ENCODE assay signal across 8 mouse cellular contexts in genomic region chr13:45508495-45508894, GRCm38 (mm10). TPM values are rescaled to one million over a fixed set of nuclear protein-coding genes. Genes with fewer than 3 reads are reported as not detected.
A peak's percentile ranks its signal among the peaks of the same experiment; 100 is the strongest.
DNase-seq lines count a peak whose midpoint lies in the region; ATAC-seq and TF ChIP-seq lines count a peak whose summit lies in the region.

No protein-coding gene starts in this region.

- peak overlapping the region; percentile 44 for H3K4me3 ChIP-seq in bone marrow, adult 2 months (replicated peaks; ENCODE audit: control insufficient read depth, low read depth, low read length)
- H3K4me3 ChIP-seq in embryonic fibroblast, embryonic 13.5 days (ENCODE audit: insufficient read depth, low read length), result peak overlapping the region; percentile 77
- peak overlapping the region; percentile 81 for H3K4me3 ChIP-seq in heart, embryonic 13.5 days
- peak overlapping the region; percentile 63 for H3K4me3 ChIP-seq in kidney, postnatal 0 days (replicated peaks; ENCODE audit: low read depth, low read length)
- 0 out of 2 replicates have a peak overlapping the region, but pooled peaks have one; percentile 13 for H3K4me3 ChIP-seq in liver, adult 2 months (ENCODE audit: insufficient read depth, low read depth, low read length)
- peak overlapping the region; percentile 44 for H3K4me3 ChIP-seq in neural tube, embryonic 12.5 days

- no peak for TF ChIP-seq POLR2A in bone marrow, adult 2 months (IDR thresholded peaks at IDR 0.05; ENCODE audit: borderline replicate concordance, control insufficient read depth, low read depth, low read length)
- TF ChIP-seq POLR2A in embryonic fibroblast, embryonic 13.5 days (IDR thresholded peaks at IDR 0.05; ENCODE audit: low read depth, low read length), result peak; percentile 35; the same call in 1 of the 2 replicates
- no peak for TF ChIP-seq POLR2A in liver, adult 2 months (IDR thresholded peaks at IDR 0.05; ENCODE audit: extremely low read depth, insufficient read depth, low read length)

- H3K9me3 ChIP-seq in heart, embryonic 13.5 days, result peaks cover 4% of the 10 kb centered on the region; the same call in 1 of the 2 replicates
- H3K9me3 ChIP-seq in kidney, postnatal 0 days (replicated peaks; ENCODE audit: low read length), result no peaks in the 10 kb centered on the region
- no peaks in the 10 kb centered on the region for H3K9me3 ChIP-seq in neural tube, embryonic 12.5 days

- H3K27me3 ChIP-seq in heart, embryonic 13.5 days (replicated peaks), result no peaks in the 10 kb centered on the region
- no peaks in the 10 kb centered on the region for H3K27me3 ChIP-seq in kidney, postnatal 0 days (ENCODE audit: insufficient read depth, low read length)
- peaks cover 3% of the 10 kb centered on the region; the same call in 1 of the 2 replicates for H3K27me3 ChIP-seq in liver, adult 2 months (ENCODE audit: control insufficient read depth, insufficient read depth, low read length)
- H3K27me3 ChIP-seq in neural tube, embryonic 12.5 days (replicated peaks), result peaks cover 5% of the 10 kb centered on the region; the same call in 1 of the 2 replicates

- H3K4me1 ChIP-seq in bone marrow, adult 2 months (ENCODE audit: control insufficient read depth, insufficient read depth, low read length), result peaks cover 5% of the 10 kb centered on the region; the same call in 1 of the 2 replicates
- peaks cover 9% of the 10 kb centered on the region for H3K4me1 ChIP-seq in embryonic fibroblast, embryonic 13.5 days (ENCODE audit: control insufficient read depth, insufficient read depth, low read length)
- H3K4me1 ChIP-seq in heart, embryonic 13.5 days, result peaks cover 53% of the 10 kb centered on the region
- H3K4me1 ChIP-seq in kidney, postnatal 0 days (replicated peaks; ENCODE audit: insufficient read depth, low read length), result peaks cover 27% of the 10 kb centered on the region
- H3K4me1 ChIP-seq in liver, adult 2 months (ENCODE audit: control insufficient read depth, insufficient read depth, low read length), result peaks cover 3% of the 10 kb centered on the region; the same call in 1 of the 2 replicates
- H3K4me1 ChIP-seq in neural tube, embryonic 12.5 days, result peaks cover 14% of the 10 kb centered on the region

- TF ChIP-seq CTCF in bone marrow, adult 2 months (IDR thresholded peaks at IDR 0.05; ENCODE audit: control insufficient read depth, insufficient read depth, low read length), result no peak
- TF ChIP-seq CTCF in embryonic fibroblast, embryonic 13.5 days (IDR thresholded peaks at IDR 0.05; ENCODE audit: borderline replicate concordance, insufficient read depth, low read length), result no peak
- TF ChIP-seq CTCF in kidney, postnatal 0 days (IDR thresholded peaks at IDR 0.05; ENCODE audit: low read depth), result peak; percentile 44; the same call in 1 of the 2 replicates
- TF ChIP-seq CTCF in liver, adult 2 months (IDR thresholded peaks at IDR 0.05; ENCODE audit: low read depth, low read length), result no peak

- H3K79me2 ChIP-seq in liver, adult 2 months (ENCODE audit: control insufficient read depth, insufficient read depth, low read length), result no peaks in the 10 kb centered on the region

- peak overlapping the region; percentile 91 for H3K4me2 ChIP-seq in heart, embryonic 13.5 days
- H3K4me2 ChIP-seq in kidney, postnatal 0 days (ENCODE audit: low read length), result peak overlapping the region; percentile 97
- H3K4me2 ChIP-seq in neural tube, embryonic 12.5 days (replicated peaks), result peak overlapping the region; percentile 88

- H3K9ac ChIP-seq in heart, embryonic 13.5 days, result peak overlapping the region; percentile 95
- H3K9ac ChIP-seq in kidney, postnatal 0 days (ENCODE audit: low read depth, low read length), result peak overlapping the region; percentile 71
- H3K9ac ChIP-seq in liver, adult 2 months (ENCODE audit: low read depth, low read length), result no peak overlapping the region
- H3K9ac ChIP-seq in neural tube, embryonic 12.5 days, result peak overlapping the region; percentile 26; the same call in 1 of the 2 replicates

- 3% methylated on average over 8 of the region's 8 CpGs for WGBS in bone marrow, adult 2 months
- WGBS in heart, embryonic 13.5 days, result 5% methylated on average over 8 of the region's 8 CpGs
- 4% methylated on average over 8 of the region's 8 CpGs for whole genome bisulfite sequencing in kidney, postnatal 0 days
- WGBS in liver, adult 2 months, result 11% methylated on average over 8 of the region's 8 CpGs
- WGBS in neural tube, embryonic 12.5 days, result 1% methylated on average over 8 of the region's 8 CpGs

- H3K27ac ChIP-seq in bone marrow, adult 2 months (ENCODE audit: control insufficient read depth, insufficient read depth, low read depth, low read length, poor library complexity), result no peak overlapping the region
- H3K27ac ChIP-seq in embryonic fibroblast, embryonic 13.5 days (ENCODE audit: insufficient read depth, low read length), result no peak overlapping the region
- H3K27ac ChIP-seq in heart, embryonic 13.5 days (replicated peaks), result peak overlapping the region; percentile 97
- peak overlapping the region; percentile 88 for H3K27ac ChIP-seq in kidney, postnatal 0 days
- no peak overlapping the region for H3K27ac ChIP-seq in liver, adult 2 months (replicated peaks; ENCODE audit: insufficient read depth, low read depth, low read length)
- no peak overlapping the region for H3K27ac ChIP-seq in neural tube, embryonic 12.5 days

- no peaks in the 10 kb centered on the region for H3K36me3 ChIP-seq in heart, embryonic 13.5 days
- no peaks in the 10 kb centered on the region for H3K36me3 ChIP-seq in kidney, postnatal 0 days (ENCODE audit: insufficient read depth, low read length)
- H3K36me3 ChIP-seq in liver, adult 2 months (ENCODE audit: control insufficient read depth, insufficient read depth, low read length), result no peaks in the 10 kb centered on the region
- H3K36me3 ChIP-seq in neural tube, embryonic 12.5 days, result no peaks in the 10 kb centered on the region

- DNase-seq in B cell, adult 2 months, result peak; percentile 33 to 34
- DNase-seq in kidney, postnatal 0 days (ENCODE audit: low spot score), result peak; percentile 85
- DNase-seq in liver, adult 2 months (ENCODE audit: extremely low read depth, low read depth, low spot score), result no peak
- DNase-seq in thymus, postnatal 36 days, result peak; percentile 25 to 36

- ATAC-seq in heart, embryonic 13.5 days (ENCODE audit: extremely low read depth, insufficient number of reproducible peaks, low FRiP score, low TSS enrichment), result no peak
- ATAC-seq in kidney, postnatal 0 days (replicated peaks; ENCODE audit: low FRiP score, low read depth), result peak; percentile 72
- ATAC-seq in neural tube, embryonic 12.5 days (ENCODE audit: low FRiP score, low read depth), result peak; percentile 62

RNA-seq across cellular contexts. Expression of gene Gmpr, which starts 1.3 kb away (rescaled TPM):
- 7.9 and 10.9 TPM in 2 replicates for polyA plus RNA-seq in bone marrow, adult 2 months (2011; ENCODE audit: insufficient read depth, insufficient read length, low replicate concordance, missing spikeins)
- polyA plus RNA-seq in embryonic fibroblast, embryonic 13.5 days (2011; ENCODE audit: insufficient read length, low read depth, missing spikeins), result 9.3 and 9.7 TPM in 2 replicates
- 179 and 199 TPM in 2 replicates for polyA plus RNA-seq in heart, embryonic 13.5 days (2015; fragmentation: Nextera tagmentation; extraction: Ambion mirVana)
- polyA plus RNA-seq in kidney, postnatal 0 days (2015; fragmentation: Nextera tagmentation; extraction: Ambion mirVana), result 72.5 and 79.0 TPM in 2 replicates
- 0.74 and 1.1 TPM in 2 replicates for total RNA-seq in liver, adult 2 months (2014; rRNA removed)
- 1.5 and 2.2 TPM in 2 replicates for polyA plus RNA-seq in liver, adult 2 months (2012; rRNA removed)
- polyA plus RNA-seq in neural tube, embryonic 12.5 days (2016; fragmentation: Nextera tagmentation; extraction: Ambion mirVana), result 22.0 and 24.9 TPM in 2 replicates

Comparison
In these comparisons a context has a peak if more than half of its experiments do, and no peak if none do; other contexts are left out.
1. H3K27ac ChIP-seq: peak in heart, embryonic 13.5 days (single experiment) and kidney, postnatal 0 days (single experiment); none in bone marrow, adult 2 months (single experiment), embryonic fibroblast, embryonic 13.5 days (single experiment), liver, adult 2 months (single experiment) and neural tube, embryonic 12.5 days (single experiment).
2. H3K4me3 ChIP-seq: peak in every context shown above with its lines; median percentile 81 in heart, embryonic 13.5 days; 77 in embryonic fibroblast, embryonic 13.5 days; 63 in kidney, postnatal 0 days; 44 in bone marrow, adult 2 months; 44 in neural tube, embryonic 12.5 days; 13 in liver, adult 2 months.
3. Peak in every context shown above with its lines, with median percentiles within 50 percentile points of each other: H3K4me2 ChIP-seq.